Mouse (Mus musculus): ENCODE results near the gene Egf. TPM values are rescaled to one million over a fixed set of nuclear protein-coding genes. Genes with fewer than 3 reads are reported as not detected.

Egf gene
- polyA plus RNA-seq, 1 experiment = 3.6 TPM

DNA sequence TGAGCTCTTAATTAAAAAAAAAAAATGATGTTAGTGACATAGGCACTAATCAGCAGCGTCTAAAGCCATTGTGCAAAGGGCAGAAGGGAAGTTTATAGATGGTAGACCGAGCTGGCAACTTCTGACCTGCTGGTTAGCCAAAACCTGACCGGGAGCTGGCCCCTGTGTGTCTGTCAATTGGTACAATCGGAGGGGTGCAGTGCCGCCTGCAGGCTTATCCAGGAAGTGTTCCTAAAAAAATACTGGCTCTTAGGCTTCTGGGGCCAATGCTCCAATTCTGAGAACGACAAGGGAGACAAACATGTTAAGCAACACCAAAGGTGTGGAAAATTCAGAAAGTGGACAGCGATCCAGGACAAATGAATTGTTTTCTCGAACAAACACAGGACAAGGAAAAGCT is 24.7 kb downstream of the Egf start:
- Histone ChIP-seq H3K27ac (ENCODE audit: insufficient read depth, low read length) (no peak overlapping the region), H3K4me1 (ENCODE audit: control insufficient read depth, insufficient read depth, low read length) (no peaks in the 10 kb centered on the region), H3K27me3 (ENCODE audit: control insufficient read depth, insufficient read depth, low read length) (no peaks in the 10 kb centered on the region), H3K4me3 (replicated peaks; ENCODE audit: insufficient read depth, low read depth, low read length) (no peak overlapping the region)
- TF ChIP-seq CTCF (IDR thresholded peaks at IDR 0.05; ENCODE audit: borderline replicate concordance, insufficient read depth, low read depth, low read length) = 0 out of 2 replicates have a peak, but pooled peaks have one; percentile 6
- TF ChIP-seq POLR2A (IDR thresholded peaks at IDR 0.05; ENCODE audit: borderline replicate concordance, insufficient read depth, low read length) = no peak
- WGBS = 18% methylated on average over 8 of the region's 8 CpGs
- DNase-seq = no peak

DNA sequence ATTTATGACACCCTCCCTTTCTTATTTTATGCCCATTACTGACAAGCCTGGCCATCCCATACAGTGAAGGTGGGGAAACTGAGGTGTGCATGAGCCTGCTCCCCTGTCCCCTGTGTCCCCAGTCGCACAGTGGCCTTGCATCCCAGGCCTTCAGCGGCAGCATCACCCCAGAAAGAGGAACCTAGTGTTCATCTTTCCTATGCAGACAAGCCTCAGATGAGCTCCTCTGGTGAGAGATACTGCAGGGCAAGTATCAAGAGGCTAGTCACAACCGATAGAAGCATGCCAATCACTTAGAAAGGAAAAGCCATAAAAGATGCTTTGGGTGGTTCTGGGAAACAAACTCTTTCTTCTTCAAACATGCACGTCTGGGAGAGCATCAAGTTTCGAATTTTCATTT is 25.2 kb downstream of the Egf start:
- 84% methylated on average over 5 of the region's 5 CpGs for WGBS
- no peak overlapping the region for H3K27ac ChIP-seq (ENCODE audit: insufficient read depth, low read length)

DNA sequence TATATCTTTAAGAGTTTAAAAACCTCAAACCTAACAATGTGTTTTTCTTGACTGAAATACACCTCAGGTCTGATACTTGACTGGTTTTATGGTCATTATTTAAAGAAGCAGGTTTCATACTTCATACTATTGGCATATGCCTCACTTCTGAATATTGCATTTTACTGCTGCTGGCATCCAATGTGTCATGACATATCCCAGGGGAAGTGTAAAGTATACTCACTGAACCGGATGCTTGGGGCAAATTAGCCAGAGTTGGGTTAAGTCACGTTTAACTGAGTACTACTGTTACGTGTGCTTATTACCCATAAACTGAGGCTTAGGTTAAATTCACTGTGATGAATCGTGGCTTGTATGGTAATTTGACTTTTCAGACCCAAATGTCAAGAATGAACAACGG is 29.5 kb downstream of the Egf start:
- TF ChIP-seq CTCF (IDR thresholded peaks at IDR 0.05; ENCODE audit: borderline replicate concordance, insufficient read depth, low read depth, low read length) (no peak), POLR2A (IDR thresholded peaks at IDR 0.05; ENCODE audit: borderline replicate concordance, insufficient read depth, low read length) (no peak)
- DNase-seq = no peak
- peak overlapping the region; percentile 83 for H3K4me3 ChIP-seq (replicated peaks; ENCODE audit: insufficient read depth, low read depth, low read length)
- no peaks in the 10 kb centered on the region for H3K4me1 ChIP-seq (ENCODE audit: control insufficient read depth, insufficient read depth, low read length)
- H3K27me3 ChIP-seq (ENCODE audit: control insufficient read depth, insufficient read depth, low read length) = no peaks in the 10 kb centered on the region
- H3K27ac ChIP-seq (ENCODE audit: insufficient read depth, low read length) = no peak overlapping the region
- WGBS = 62% methylated on average over 5 of the region's 5 CpGs

More for the DNA sequence above, 25.2 kb downstream of the Egf start:
- TF ChIP-seq CTCF (IDR thresholded peaks at IDR 0.05; ENCODE audit: borderline replicate concordance, insufficient read depth, low read depth, low read length) (no peak), POLR2A (IDR thresholded peaks at IDR 0.05; ENCODE audit: borderline replicate concordance, insufficient read depth, low read length) (no peak)
- Histone ChIP-seq H3K4me3 (replicated peaks; ENCODE audit: insufficient read depth, low read depth, low read length) (no peak overlapping the region), H3K27me3 (ENCODE audit: control insufficient read depth, insufficient read depth, low read length) (no peaks in the 10 kb centered on the region), H3K4me1 (ENCODE audit: control insufficient read depth, insufficient read depth, low read length) (no peaks in the 10 kb centered on the region)
- DNase-seq = no peak

DNA sequence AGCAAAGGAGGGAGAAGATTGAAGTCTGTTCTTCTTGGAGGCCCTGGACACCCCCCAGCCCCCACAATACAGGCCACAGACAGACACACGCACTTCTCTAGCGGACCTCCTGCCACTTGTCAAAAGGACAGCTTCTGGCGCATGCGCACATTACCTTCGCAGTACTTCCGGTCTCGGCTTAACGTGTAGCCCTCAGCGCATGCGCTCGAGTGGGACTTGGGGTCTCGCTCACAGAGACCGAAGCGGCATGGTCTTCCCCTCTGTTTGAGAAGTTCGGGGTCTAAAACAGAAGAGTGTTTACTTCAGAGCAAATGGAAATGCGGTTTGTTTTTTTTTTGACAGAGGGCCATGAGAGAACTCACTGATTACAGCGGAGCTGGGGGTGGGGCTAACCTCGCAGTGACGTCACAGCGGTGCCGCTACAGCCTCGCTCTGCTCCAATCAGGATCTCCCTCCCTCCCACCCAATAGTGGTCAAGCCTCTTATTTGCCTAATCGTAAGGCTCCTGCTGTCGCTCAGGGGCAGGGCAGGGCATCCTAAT is 30.1 kb downstream of the Egf start:
- TF ChIP-seq POLR2A (IDR thresholded peaks at IDR 0.05; ENCODE audit: borderline replicate concordance, insufficient read depth, low read length) (peak; percentile 84), CTCF (IDR thresholded peaks at IDR 0.05; ENCODE audit: borderline replicate concordance, insufficient read depth, low read depth, low read length) (no peak)
- Histone ChIP-seq H3K27ac (ENCODE audit: insufficient read depth, low read length) (peak overlapping the region; percentile 71), H3K4me1 (ENCODE audit: control insufficient read depth, insufficient read depth, low read length) (no peaks in the 10 kb centered on the region), H3K4me3 (replicated peaks; ENCODE audit: insufficient read depth, low read depth, low read length) (peak overlapping the region; percentile 83), H3K27me3 (ENCODE audit: control insufficient read depth, insufficient read depth, low read length) (no peaks in the 10 kb centered on the region)
- peak; percentile 92 to 95 for DNase-seq
- under 1% methylated on average over 24 of the region's 24 CpGs for WGBS

DNA sequence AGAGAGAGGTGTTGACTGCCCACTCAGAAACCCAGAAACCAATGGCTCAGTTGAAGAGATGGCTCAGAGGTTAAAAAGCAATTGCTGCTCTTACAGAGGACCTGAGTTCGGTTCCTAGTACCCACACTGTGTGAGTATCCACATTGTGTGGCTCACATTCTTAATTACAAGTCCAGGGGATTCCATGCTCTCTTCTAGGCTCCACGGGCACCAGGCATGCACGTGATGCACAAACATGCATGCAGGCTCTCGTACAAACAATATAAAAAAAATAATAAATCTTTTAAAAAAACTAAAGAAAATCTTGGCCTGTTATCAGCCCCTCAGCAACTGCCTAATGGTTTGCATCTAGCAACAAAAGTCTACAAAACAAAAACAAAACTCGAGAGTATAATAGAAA is 30.6 kb downstream of the Egf start:
- Histone ChIP-seq H3K27ac (ENCODE audit: insufficient read depth, low read length) (0 out of 2 replicates have a peak overlapping the region, but pooled peaks have one; percentile 71), H3K27me3 (ENCODE audit: control insufficient read depth, insufficient read depth, low read length) (no peaks in the 10 kb centered on the region), H3K4me1 (ENCODE audit: control insufficient read depth, insufficient read depth, low read length) (no peaks in the 10 kb centered on the region), H3K4me3 (replicated peaks; ENCODE audit: insufficient read depth, low read depth, low read length) (peak overlapping the region; percentile 83)
- TF ChIP-seq POLR2A (IDR thresholded peaks at IDR 0.05; ENCODE audit: borderline replicate concordance, insufficient read depth, low read length) = no peak
- no peak for TF ChIP-seq CTCF (IDR thresholded peaks at IDR 0.05; ENCODE audit: borderline replicate concordance, insufficient read depth, low read depth, low read length)
- 51% methylated on average over 5 of the region's 5 CpGs for WGBS
- DNase-seq = peak; percentile 18 to 27

DNA sequence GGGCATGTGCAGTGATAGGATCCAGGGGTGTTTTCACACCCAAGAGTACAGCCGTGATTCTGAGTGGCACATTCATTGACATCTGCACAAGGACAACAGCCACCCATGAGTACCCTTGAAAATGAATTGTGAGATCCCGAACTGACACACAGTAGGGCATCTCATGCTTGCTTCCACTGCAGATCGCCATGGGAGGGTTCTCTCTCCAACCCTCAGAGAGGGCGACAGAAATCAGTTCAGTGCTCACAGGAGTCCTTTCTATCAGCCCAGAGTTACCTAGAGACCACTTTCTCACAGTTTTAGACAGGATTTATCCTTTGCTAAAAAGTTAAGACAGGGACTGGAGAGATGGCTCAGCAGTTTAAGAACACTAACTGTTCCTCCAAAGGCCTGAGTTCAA is 31.8 kb downstream of the Egf start:
- TF ChIP-seq POLR2A (IDR thresholded peaks at IDR 0.05; ENCODE audit: borderline replicate concordance, insufficient read depth, low read length) = no peak
- no peaks in the 10 kb centered on the region for H3K27me3 ChIP-seq (ENCODE audit: control insufficient read depth, insufficient read depth, low read length)
- 41% methylated on average over 4 of the region's 4 CpGs for WGBS
- H3K4me3 ChIP-seq (replicated peaks; ENCODE audit: insufficient read depth, low read depth, low read length) = no peak overlapping the region
- H3K4me1 ChIP-seq (ENCODE audit: control insufficient read depth, insufficient read depth, low read length) = no peaks in the 10 kb centered on the region
- DNase-seq = no peak
- H3K27ac ChIP-seq (ENCODE audit: insufficient read depth, low read length) = no peak overlapping the region

DNA sequence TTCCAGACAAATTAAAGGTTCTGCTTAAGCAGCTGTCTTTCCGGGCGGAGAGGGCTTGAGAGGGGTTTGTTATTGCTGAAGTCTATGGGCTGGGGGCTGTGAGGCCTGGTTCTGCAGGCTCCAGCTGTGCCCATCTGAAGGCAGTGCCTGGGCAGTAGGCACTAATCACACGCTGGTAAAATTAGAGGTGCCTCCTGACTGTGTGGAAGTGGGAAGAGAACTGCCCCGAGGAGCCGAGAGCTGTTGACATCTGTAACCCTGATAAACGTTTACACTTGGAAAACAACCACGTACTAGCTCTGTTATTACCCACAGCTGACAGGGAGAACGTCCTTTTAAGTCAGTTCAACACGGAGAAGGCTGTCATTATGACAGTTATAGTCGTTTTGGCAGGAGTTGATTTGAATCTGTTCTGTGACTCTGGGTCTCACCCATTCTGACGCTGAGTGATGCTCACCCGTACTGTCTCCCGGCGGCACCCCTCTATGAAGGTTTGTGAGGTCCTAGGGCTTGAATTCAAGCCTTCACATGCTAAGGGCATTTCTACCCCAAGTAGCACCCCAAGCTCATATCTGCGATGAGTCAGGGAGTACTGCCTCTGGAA is 40.5 kb downstream of the Egf start:
- no peak for TF ChIP-seq POLR2A (IDR thresholded peaks at IDR 0.05; ENCODE audit: borderline replicate concordance, insufficient read depth, low read length)
- TF ChIP-seq CTCF (IDR thresholded peaks at IDR 0.05; ENCODE audit: borderline replicate concordance, insufficient read depth, low read depth, low read length) = no peak
- no peak for DNase-seq
- Histone ChIP-seq H3K27me3 (ENCODE audit: control insufficient read depth, insufficient read depth, low read length) (no peaks in the 10 kb centered on the region), H3K4me1 (ENCODE audit: control insufficient read depth, insufficient read depth, low read length) (no peaks in the 10 kb centered on the region), H3K27ac (ENCODE audit: insufficient read depth, low read length) (no peak overlapping the region), H3K4me3 (replicated peaks; ENCODE audit: insufficient read depth, low read depth, low read length) (no peak overlapping the region)
- 80% methylated on average over 15 of the region's 15 CpGs for whole genome bisulfite sequencing

DNA sequence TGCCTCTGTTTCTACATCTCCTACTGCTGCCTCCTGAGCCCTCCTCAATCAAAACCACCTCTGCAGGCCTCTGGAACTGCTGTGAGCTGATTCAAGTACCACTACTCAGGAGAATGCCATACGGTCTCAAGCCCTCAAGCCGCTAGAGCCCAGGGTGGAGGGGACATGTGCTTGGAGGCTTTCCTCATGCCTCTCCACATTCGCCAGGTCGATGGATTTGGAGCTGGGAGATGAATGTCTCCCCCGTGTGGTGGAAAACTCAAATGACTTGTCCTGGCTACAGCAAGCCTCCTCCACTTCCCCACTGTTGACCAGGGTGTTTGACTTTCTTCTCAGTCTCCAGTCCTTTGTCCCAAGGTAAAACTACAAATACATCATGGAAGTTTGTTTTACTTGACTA is 47.0 kb downstream of the Egf start:
- Histone ChIP-seq H3K4me1 (ENCODE audit: control insufficient read depth, insufficient read depth, low read length) (no peaks in the 10 kb centered on the region), H3K27me3 (ENCODE audit: control insufficient read depth, insufficient read depth, low read length) (no peaks in the 10 kb centered on the region), H3K27ac (ENCODE audit: insufficient read depth, low read length) (no peak overlapping the region), H3K4me3 (replicated peaks; ENCODE audit: insufficient read depth, low read depth, low read length) (no peak overlapping the region)
- WGBS = 11% methylated on average over 5 of the region's 5 CpGs
- no peak for DNase-seq
- TF ChIP-seq CTCF (IDR thresholded peaks at IDR 0.05; ENCODE audit: borderline replicate concordance, insufficient read depth, low read depth, low read length) (peak; percentile 63; the same call in 1 of the 2 replicates), POLR2A (IDR thresholded peaks at IDR 0.05; ENCODE audit: borderline replicate concordance, insufficient read depth, low read length) (no peak)
